Mouse (Mus musculus) urinary bladder, postnatal 10 days (tissue): Measurements from ENCODE around the gene Tnr.

Source experiments
- DNase-seq: peaks from one replicate; pipeline ENCODE4 v3.0.0; 2022; ENCODE audit warnings: low spot score

Gene Tnr

DNA sequence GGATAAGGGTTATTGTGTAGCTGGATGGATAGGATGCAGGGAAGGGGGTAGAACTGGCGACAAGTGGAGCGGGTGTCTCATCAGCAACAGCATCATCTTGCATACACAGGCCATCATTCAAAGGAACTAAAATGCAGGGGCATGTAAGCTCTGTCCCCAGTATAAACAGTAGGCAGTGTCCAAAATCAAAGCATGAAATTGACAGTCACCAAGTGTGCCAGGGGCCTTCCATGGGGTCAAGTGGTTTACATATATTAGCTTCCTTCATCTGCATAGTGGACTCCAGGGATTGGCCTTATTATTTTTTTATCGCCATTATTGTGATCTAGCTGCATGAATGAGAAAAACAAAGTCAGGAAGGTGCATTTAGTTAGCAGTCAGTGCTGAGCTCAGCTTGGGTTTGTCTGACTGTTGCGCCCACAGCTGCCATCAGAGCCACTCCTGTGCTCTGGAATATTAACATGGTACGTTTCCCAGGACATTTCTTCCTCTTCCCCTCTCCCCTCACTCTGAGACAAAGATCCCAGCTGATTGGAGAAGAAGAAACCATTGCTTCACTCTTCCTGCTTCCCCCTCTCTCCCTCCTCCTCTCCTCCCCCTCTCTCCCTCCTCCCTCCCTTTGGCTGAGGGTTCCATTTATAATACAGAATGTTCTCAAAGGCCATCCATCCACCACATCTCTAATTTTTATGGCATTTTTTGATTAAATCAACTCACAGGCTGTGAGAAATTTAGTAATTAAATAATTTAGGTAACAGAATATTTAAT is 106.4 kb downstream of the Tnr start:
- DNase-seq = no peak

DNA sequence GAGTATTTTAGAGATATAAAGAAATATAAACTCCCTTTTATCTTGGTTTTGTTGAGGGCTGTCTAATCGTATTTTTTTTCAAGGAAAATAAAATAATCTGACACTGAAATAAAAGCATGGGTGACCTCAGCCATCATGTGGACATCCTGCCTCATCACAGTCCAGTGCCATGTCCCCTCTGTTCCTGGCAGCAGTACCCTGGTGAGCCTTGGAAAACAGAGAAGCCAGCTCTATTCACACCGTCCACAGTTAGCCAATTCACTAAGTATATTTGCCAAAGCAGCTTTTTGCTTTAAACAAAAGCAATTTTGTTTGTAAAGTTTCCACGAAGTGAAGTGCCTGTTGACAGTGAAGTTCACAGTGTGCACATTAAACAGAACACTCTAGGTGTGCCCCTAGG is 109.0 kb downstream of the Tnr start:
- DNase-seq = no peak

DNA sequence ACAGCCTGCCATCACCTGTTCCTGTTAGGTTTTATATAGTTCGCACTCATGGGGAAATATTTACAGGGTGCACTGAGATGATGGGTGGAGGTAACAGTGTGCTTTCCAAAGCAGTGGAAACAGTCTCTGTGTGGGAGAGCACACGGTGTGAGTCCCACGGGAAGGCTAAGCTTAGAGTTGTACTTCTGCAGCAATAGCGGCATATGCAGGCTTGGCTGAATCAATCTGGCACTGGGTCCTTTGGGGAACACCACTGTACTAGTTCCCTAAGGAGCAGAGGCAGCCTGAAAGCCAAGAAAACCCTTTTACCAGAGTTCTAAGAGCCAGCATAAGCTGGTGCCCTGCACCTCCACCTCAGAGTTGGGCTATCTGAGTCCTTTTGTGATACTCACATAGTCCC is 115.8 kb downstream of the Tnr start:
- no peak for DNase-seq

DNA sequence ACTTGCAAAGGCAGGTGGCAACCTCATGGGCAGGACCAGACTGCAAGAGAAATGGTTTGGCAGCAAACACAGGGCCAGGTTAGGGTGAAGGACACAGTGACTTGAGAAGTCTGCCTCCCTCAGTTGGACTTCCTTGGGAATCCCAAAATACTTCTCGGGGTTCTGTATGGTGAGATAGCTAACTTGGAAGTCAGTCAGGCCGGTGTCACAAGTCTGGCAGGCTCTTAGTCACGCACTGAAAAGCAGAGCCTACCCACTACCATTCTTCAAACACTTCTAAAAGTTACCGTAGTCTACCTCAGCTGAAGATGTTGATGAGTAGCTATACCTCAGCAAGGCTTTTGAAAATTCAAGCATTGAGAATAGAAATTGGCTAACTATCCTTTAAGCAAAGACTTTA is 122.2 kb downstream of the Tnr start:
- DNase-seq = no peak

DNA sequence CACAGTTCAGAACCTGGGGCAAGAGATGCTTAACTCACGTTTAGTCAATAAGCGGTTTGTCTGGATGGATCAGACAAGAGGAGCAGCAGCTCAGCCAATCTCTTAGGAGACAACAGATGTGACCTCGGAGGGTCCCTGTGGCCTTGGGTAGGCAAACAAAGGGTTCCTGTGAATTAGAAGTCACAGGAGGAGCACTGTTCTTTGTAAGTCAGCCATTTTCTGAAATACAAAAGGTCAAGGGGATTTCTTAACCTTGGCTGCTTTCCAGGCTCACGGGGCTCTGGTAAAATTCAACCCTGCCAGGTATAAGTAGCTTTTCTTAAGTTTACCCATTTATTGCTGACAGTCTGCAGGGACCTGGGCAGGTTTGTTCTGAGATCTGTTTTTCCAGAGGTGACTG is 126.9 kb downstream of the Tnr start:
- no peak for DNase-seq

DNA sequence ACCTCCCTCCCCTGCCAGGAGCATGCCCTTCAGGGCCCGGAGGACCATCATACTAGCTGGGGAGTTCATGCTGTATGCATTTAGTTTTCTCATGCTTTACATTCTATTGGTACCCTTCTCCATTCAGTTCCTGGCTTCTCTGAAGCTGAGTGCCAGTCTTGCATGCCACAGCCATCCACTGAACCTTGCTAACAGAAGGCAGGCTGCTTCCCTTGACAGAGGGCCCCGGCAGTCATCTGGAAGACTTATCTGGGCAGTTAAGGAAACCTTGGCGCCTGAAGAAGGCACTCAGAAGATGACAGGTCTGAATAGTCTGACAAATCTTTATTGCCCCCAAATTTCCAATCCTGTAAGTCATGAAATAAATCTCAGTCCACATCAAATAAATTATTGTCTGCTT is 131.7 kb downstream of the Tnr start:
- no peak for DNase-seq

DNA sequence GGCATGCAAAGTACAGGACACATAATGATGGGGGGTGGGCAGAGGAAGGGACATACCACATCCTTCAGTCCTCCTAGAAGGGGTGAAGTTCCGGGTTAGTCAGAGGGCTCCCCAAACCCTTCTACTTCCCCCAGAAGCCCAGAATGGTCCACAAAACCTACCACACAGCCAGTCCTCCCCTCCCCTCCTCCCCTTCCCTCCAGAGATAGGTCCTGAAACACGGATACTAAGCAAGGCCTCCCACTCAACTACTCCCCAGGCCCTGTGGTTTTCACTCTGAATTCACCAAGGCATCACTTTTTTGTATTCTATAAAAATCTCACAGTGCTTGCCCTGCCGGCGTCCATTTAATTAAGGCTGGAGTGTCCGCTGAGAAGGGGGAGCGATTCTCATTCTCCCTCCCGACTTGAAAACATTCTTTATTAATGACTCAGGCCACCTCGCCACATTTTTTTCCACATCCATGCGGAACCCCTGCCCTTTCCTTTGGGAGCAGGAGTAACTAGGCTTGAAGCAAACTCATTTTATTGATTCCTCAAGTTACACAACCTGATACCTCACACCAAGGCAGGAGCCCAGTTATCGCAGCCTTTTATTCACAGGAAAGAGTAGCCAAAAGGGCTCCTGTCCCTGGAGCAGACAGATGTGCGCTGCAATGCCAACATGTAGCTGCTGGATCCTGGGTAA is 134.4 kb downstream of the Tnr start:
- no peak for DNase-seq

DNA sequence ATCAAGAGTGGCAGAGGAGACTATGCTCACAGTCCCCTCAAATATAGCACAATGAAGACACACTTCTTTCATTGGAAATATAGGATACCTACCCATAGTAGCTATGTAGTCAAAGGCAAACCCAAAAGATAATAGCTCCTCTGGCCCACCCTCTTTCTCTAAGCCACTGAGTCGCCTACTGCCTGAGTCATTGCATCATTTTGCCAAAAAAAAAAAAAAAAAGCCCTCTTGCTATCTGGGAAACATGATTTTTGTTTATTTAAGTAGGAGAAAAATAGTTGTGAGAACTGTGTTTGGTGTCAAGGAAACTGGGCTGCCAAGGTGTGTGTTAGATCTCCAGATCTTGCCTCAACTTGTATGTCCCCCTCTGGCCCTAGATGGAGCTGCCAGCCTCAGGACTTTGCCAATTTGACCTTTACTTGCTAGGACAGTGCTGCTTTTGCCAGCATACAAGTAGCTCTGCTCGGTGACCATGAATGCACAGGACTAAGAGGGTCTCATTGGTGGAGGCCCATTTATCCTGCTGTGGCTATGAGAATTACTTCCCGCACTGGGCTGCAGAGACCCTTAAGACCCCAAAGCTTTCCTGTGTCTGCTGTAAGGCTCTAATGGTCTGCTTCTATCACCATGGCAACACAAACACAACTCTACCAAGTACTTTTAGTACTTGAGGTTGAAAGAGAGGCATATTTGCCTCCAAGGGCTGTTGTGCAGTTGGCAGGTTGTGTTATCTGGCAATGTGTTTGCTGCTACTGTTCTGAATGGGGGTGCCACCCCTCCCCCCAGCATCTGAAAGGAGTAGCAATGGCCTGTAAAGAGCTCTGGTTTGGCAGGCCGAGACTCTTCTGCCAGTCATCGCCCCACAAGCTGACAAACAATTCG is 137.3 kb downstream of the Tnr start:
- no peak for DNase-seq

DNA sequence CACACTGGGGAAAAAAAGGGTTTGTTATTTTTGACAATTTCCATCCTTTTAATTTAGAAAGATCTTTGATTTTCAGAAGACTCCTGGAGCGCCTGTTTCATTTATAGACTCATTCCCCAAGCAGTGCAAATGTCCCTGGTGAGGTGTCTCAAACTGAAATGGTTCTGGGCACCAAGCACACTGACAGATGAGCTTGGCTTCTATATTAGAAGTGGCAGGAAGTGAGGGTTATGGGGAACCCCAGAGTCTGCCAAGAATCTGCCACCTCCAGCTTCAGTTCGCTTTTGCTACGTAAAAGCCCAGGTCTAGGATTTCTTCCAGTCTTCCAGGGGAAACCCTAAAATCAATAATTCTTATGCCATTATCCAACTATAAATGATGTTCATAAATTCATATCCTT is 140.9 kb downstream of the Tnr start:
- no peak for DNase-seq

DNA sequence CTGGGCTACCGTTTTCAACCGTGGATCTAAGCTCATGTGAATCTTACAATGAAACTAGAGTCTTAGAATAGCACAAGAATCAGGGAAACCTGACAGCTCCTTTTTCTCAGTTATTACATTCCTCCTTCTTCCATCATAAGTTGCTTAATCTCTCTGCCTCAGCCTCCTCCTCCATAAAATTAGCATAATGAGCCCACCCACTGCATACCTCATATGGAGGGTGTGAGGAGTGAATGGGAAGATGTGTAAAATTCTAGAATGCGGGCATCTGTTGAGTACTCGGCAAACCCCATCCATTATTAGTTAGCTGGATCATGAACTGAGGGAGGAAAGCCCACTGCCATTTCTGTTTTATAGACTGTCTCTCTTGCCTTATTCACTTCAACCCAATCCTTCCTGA is 141.4 kb downstream of the Tnr start:
- DNase-seq = no peak

DNA sequence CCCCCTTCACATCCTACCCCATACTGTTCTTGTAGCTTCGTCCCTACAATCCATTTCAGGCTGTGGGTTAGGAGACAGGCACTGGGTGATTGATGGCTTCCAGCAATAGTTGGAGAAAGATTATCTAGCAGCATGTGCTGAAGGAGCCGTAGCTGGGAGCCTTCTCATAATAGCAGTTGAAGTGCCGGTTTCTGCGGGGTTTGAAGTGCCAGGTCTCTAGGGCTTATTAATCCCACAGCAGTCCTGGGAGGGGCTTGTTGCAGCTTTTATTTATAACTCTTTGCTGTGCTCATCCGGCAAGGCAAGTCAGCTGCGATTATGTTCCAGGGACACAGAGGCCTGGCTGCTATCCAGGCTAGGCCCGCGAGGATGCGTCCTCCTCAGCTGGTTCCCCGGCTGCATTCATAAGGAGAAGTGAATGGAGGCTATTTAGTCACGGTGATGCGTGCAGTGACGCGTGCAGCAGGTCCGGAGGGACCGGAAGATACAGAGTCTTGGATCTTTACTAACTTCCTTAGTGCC is 147.1 kb downstream of the Tnr start:
- DNase-seq = no peak

DNA sequence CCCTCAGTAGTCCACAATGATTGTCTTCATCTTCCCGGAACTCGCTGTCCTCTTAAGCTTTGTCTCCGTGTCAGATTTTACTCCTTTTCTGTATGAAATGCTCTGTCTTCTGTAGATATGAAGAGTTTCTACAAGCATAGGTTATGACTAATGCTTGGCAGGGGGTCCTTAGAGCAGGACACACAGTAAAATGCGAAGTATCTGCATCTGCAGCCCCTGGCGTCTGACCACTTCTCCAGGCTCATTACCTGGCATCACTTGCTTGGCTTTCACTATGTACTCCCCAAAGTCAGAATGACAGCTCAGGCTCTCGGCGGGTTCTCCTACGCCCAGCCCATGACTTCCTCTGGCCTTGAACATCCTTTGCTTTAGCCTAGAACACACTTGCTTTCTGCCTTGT is 147.6 kb downstream of the Tnr start:
- DNase-seq = no peak

DNA sequence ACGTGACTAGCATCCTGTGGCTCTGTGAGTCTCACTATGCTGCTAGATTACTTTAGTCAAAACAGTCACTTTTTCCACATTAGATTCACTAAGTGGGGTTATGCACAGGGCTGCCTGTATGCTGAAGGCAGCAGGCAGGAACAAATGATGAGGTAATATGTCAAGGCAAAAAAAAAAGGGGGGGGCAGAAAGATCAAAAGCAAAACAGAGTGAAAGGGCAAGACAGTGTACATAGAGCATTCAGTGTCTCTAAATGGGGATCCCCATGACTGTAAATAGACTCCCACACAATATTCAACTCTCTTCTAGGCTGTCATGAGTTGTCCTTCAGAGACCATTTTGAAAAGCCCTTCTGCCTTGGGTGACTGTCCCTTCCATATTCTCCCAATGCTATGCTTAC is 150.7 kb downstream of the Tnr start:
- DNase-seq = no peak

DNA sequence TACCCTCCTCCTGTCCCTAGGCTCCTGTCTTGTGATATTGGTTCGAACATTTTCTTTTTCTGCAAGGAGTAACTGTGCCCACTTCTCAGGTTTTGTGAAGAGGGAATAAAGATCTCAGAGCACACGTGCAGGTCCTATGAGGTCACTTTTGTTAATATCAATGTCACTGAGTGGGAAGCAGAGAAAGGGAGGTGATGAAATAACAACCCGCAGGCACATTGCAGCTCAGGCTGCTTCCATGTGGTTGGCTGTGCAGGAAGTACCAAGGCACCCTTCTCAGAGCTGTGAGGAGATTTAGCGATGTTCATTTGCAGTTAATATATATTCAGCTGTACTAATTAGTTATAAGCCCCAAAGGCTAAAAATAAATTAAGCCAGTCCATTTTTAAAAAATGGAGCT is 151.9 kb downstream of the Tnr start:
- no peak for DNase-seq

DNA sequence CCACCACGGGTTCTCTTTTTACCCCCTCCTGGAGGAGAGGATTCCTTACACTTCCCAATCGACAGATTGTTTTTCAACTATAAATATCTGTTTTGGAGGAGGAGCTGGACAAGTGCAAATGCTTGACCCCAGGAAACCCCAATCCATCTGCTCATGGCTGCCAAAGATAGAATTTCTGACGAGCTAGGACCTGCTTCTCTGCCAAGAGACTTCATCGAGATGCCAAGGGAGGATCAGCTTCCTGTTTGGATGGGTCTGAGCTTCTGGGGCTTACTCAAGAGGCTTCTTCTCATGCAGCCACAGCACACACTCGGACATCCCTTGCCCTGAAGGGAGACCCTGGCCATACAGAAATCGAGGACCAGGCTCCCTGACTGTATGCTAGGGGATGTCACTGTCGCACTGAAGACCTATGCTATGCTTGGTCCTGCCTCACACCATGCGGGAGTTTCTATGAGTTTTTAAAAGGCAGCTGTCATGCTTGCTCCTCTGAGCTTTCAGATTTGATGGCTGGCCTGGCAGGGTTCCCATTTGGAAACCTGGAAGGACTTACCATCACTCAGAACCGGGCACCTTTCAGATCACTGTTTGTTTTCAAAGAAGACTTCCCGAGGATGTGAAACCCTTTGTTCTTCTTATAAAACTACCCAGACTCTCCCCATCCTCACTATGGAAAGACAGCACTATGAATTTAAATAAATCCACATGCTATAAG is 154.8 kb downstream of the Tnr start:
- no peak for DNase-seq

DNA sequence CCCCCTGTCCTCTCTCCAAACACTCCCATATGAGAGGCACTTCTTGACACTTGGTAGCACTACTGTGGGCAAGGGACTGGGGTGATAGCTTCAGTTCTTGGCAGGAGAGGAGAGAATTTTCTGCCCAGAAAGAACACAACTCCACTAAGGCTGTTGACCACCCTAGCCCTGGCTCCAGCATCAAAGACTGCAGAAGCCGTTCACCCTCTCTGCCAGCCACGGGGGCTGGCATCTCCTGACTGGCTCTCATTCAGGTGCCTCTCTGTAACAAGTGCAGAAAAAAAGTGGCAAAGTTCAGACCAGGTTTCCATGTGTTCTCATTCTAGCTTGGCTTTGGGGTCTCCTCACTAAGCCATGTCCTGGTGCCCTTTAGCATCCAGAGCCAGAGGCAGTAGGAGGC is 157.7 kb downstream of the Tnr start:
- no peak for DNase-seq

DNA sequence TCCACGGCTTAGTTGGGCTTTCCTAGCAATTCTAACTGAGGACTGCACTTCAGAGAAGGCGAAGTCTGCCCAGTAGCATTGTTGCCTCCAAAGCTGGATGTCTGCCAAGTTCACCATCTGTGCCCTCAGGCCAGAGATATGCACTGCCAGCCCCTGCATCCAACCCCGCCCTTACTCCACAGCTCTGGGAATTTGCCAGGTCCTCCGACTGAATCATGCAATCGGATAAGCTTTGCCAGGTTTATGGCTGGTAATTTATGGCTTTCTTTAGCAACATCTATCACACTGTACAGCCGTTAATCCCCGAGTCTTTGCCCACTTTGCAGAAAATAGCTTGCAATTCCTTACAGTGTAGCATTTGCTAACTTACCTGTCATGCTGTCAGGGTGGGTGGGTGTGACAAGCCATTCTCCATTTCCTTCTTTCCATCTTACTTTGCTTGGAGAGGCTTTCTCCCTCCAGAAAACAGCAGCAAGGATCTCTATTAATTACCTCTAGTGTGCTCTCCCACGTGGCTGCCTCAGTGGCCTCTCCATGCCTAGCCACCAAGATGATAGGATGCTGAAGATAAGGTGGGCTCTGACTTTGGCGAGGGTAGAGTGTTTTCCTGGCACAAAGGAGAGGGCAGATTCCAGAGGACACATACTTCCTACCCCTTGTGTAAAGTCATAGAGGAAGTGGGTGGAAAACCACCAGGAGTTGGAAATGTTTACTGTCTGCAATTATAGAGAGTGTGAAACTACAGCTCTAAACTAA is 163.1 kb downstream of the Tnr start:
- DNase-seq = peak; percentile 29

DNA sequence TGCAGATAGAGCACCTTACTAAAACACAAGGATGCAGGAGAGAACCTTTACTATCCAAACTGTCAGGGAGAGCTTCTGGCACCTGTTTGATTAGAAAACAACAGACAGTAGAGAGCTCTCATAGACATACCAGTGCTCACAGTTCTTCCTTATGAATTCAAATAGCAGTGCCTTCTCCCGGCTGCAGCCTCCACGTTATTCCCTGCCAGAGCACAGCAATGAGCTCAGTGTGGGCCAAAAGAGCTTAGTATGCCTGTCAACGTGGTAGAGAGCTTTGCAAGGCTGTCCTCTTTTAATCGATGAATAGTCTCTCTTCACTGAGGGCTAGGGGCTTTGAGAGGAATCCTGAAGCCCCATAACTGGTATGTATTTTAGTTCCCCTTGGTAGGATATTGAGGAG is 173.1 kb downstream of the Tnr start:
- DNase-seq = no peak

DNA sequence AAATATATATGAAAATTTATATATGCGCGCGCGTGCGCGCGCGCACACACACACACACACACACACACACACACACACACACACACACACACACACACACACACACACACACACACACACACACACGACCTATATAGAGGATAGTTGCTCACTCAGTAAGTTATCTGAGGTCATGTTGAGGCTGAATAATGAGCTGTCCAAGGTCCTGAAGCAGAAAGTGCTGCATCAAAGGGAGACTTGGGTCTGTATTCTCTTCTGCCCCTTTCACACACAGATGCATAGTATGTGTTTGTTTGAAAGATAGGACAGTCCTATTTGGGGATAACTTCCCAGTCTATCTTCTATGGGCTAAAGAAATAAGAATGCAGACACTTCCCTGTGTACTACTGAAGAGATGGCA is 178.5 kb downstream of the Tnr start:
- no peak for DNase-seq

DNA sequence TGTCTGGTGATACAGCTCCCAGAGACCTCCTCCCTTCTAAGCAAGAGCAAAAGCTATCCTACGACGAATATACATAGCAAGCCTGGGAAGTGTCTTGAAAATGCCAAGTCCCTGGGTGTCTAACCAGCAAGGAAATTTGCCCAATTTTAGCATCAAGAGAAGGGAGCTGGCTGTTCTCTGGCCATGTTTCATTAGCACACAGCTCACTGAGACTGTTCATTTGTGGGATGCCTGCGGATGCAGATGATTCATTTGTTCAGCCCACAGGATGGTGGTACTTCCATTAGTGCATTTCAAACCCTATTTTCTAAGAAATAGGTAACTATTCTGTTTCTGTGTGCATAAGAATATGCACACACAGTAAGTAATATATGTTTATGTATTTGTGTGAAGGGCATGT is 181.4 kb downstream of the Tnr start:
- no peak for DNase-seq

DNA sequence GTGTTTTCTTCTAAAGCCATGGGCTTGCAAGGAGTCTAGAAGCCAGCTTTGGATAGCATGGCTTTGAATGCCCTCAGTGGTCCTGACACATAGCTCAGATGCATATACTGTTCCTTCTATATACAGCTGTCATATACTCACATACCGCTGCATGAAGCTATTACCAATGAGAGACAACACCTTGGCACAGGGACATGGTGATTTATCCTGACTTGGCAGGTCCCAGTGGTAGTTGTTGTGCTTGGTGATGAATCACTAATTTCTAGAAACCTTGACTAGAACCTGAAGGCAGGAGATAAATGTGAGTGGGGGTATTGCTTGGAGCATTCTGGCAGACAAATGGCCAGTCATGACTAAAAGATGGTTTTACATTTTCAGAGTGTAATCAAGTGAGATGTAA is 192.7 kb downstream of the Tnr start:
- DNase-seq = no peak
